ENCODE assay signal across 21 mouse cellular contexts in genomic region chr4:63930863-63931262, GRCm38 (mm10).
A peak's percentile ranks its signal among the peaks of the same experiment; 100 is the strongest.
DNase-seq lines count a peak whose midpoint lies in the region; ATAC-seq and TF ChIP-seq lines count a peak whose summit lies in the region.
"Had no signal": no experiment of that assay in that cellular context is flagged by ENCODE, and none has a peak within 500 bp of the region (broad histone marks: within the 10 kb centered on the region; RNA-seq: fewer than 3 reads in every experiment).

No protein-coding gene starts in this region.

- no peak for TF ChIP-seq EP300 in CH12.LX (IDR thresholded peaks at IDR 0.05; ENCODE audit: low read length)

- in situ Hi-C loops in CH12.LX (cut with MboI; ENCODE audit: low pct_ligation_motif_present, low pct_unique_long_range_greater_than_20kb, low sequenced_read_pairs): loop anchor here (10.0 to 25.0 kb wide), 2 partner anchors 186 to 519 kb away; partner anchors contain the start of genes Akna and Tnfsf15

- no peak for TF ChIP-seq CTCF in forebrain, postnatal 0 days (IDR thresholded peaks at IDR 0.05; ENCODE audit: low read depth)
- TF ChIP-seq CTCF in kidney, adult 2 months (conservative IDR thresholded peaks at IDR 0.05; ENCODE audit: insufficient read depth, insufficient read length, low read depth, low read length): no peak
- no peak for TF ChIP-seq CTCF in CH12.LX (conservative IDR thresholded peaks at IDR 0.05 in 1 of 2, IDR thresholded peaks at IDR 0.05 in 1 of 2; ENCODE audit: low read depth in 2 of 2, low read length in 2 of 2)

- peak; percentile 18; the same call in 1 of the 2 replicates for ATAC-seq in forebrain, postnatal 0 days
- no peak for ATAC-seq in forebrain, embryonic 11.5 days (replicated peaks; ENCODE audit: low FRiP score)
- ATAC-seq: activated CD4-positive, CD25-positive, alpha-beta regulatory T cell, adult 4 months; CD4-positive, CD25-positive, alpha-beta regulatory T cell, adult 4 months; Patski had no signal

- no peaks in the 10 kb centered on the region for H3K36me3 ChIP-seq in forebrain, postnatal 0 days (ENCODE audit: insufficient read depth)
- H3K36me3 ChIP-seq in forebrain, embryonic 11.5 days (ENCODE audit: control insufficient read depth, insufficient read depth, low read length): no peaks in the 10 kb centered on the region
- H3K36me3 ChIP-seq in kidney, adult 2 months (ENCODE audit: control insufficient read depth, insufficient read depth, low read length): no peaks in the 10 kb centered on the region
- H3K36me3 ChIP-seq in CH12.LX (replicated peaks in 1 of 2; ENCODE audit: control insufficient read depth in 1 of 2, insufficient read depth in 1 of 2, low read length in 1 of 2): peaks cover 17 to 28% of the 10 kb centered on the region in 2 experiments
- H3K36me3 ChIP-seq: G1E had no signal

- no peak overlapping the region for H3K4me2 ChIP-seq in forebrain, postnatal 0 days (ENCODE audit: low read depth)
- H3K4me2 ChIP-seq in forebrain, embryonic 11.5 days (ENCODE audit: low read depth, low read length, severe bottlenecking): no peak overlapping the region
- peak overlapping the region; percentile 83 for H3K4me2 ChIP-seq in CH12.LX (ENCODE audit: insufficient read depth, low read depth, poor library complexity, severe bottlenecking)

- no peak overlapping the region for H3K27ac ChIP-seq in forebrain, postnatal 0 days (ENCODE audit: low read depth, low read length)
- no peak overlapping the region for H3K27ac ChIP-seq in forebrain, embryonic 11.5 days (ENCODE audit: low read depth, low read length)
- no peak overlapping the region for H3K27ac ChIP-seq in kidney, adult 2 months (ENCODE audit: insufficient read depth, low read depth, low read length)
- peak overlapping the region; percentile 89 for H3K27ac ChIP-seq in CH12.LX (ENCODE audit: insufficient read depth, low read depth)

- no peaks in the 10 kb centered on the region for H3K4me1 ChIP-seq in forebrain, postnatal 0 days (ENCODE audit: insufficient read depth)
- H3K4me1 ChIP-seq in forebrain, embryonic 11.5 days (replicated peaks; ENCODE audit: control insufficient read depth, insufficient read depth, low read length): no peaks in the 10 kb centered on the region; the same call in 1 of the 2 replicates
- H3K4me1 ChIP-seq in kidney, adult 2 months (ENCODE audit: control insufficient read depth, insufficient read depth, low read length): no peaks in the 10 kb centered on the region
- peaks cover 7 to 25% of the 10 kb centered on the region in 2 experiments for H3K4me1 ChIP-seq in CH12.LX (ENCODE audit: control insufficient read depth in 1 of 2, insufficient read depth in 2 of 2)

- no peak for DNase-seq in forebrain, postnatal 0 days
- DNase-seq in forebrain, embryonic 11.5 days (ENCODE audit: low spot score): no peak
- DNase-seq in kidney, adult 2 months: peak; percentile 10
- DNase-seq in kidney, postnatal 14 days: no peak
- no peak for DNase-seq in CH12.LX (ENCODE audit: extremely low read depth)
- DNase-seq in urinary bladder, postnatal 36 days (ENCODE audit: low spot score in 2 of 2): no peak
- DNase-seq: adrenal gland, adult 2 months; adrenal gland, adult 8-10 months; adrenal gland, postnatal 10 days; adrenal gland, postnatal 14 days; adrenal gland, postnatal 25 days; adrenal gland, postnatal 36 days; B cell, adult 2 months; cerebellum, adult 11 months; cerebellum, adult 11-12 months; cerebellum, adult 18-20 months; cerebellum, adult 2 months had no signal

- no peaks in the 10 kb centered on the region for H3K27me3 ChIP-seq in forebrain, postnatal 0 days (ENCODE audit: insufficient read depth, low read length)
- no peaks in the 10 kb centered on the region for H3K27me3 ChIP-seq in forebrain, embryonic 11.5 days (ENCODE audit: control insufficient read depth, insufficient read depth, low read length)
- no peaks in the 10 kb centered on the region for H3K27me3 ChIP-seq in kidney, adult 2 months (replicated peaks; ENCODE audit: control insufficient read depth, insufficient read depth, low read length)
- H3K27me3 ChIP-seq in CH12.LX (replicated peaks): no peaks in the 10 kb centered on the region
- H3K27me3 ChIP-seq: Patski had no signal

- no peak overlapping the region for H3K9ac ChIP-seq in forebrain, postnatal 0 days
- H3K9ac ChIP-seq in forebrain, embryonic 11.5 days (ENCODE audit: low read length): no peak overlapping the region
- H3K9ac ChIP-seq in CH12.LX (ENCODE audit: insufficient read depth, low read depth): peak overlapping the region; percentile 97

- H3K79me2 ChIP-seq in CH12.LX (replicated peaks; ENCODE audit: control insufficient read depth, extremely low read depth, insufficient read depth, poor library complexity, severe bottlenecking): peaks cover 58% of the 10 kb centered on the region

- H3K4me3 ChIP-seq in forebrain, postnatal 0 days (ENCODE audit: low read depth, low read length): no peak overlapping the region
- no peak overlapping the region for H3K4me3 ChIP-seq in forebrain, embryonic 11.5 days (ENCODE audit: low read depth, low read length)
- H3K4me3 ChIP-seq in kidney, adult 2 months (ENCODE audit: insufficient read depth, low read depth, low read length): no peak overlapping the region
- peak overlapping the region; percentile 68 to 80 (median 76) for H3K4me3 ChIP-seq in CH12.LX (replicated peaks in 1 of 3; ENCODE audit: low read depth in 2 of 3, low read length in 2 of 3, poor library complexity in 1 of 3)

- WGBS in forebrain, postnatal 0 days: 91% methylated on average over 2 of the region's 2 CpGs
- WGBS in forebrain, embryonic 11.5 days: 92% methylated on average over 2 of the region's 2 CpGs
- WGBS in kidney, adult 2 months: 87% methylated on average over 2 of the region's 2 CpGs

- no peak for TF ChIP-seq RAD21 in CH12.LX (IDR thresholded peaks at IDR 0.05; ENCODE audit: low read depth, low read length)

- dilution Hi-C loops in CH12.LX (cut with MboI; ENCODE audit: extremely low pct_ligation_motif_present, extremely low pct_unique_long_range_greater_than_20kb, low sequenced_read_pairs): no loop called here

- no peak for TF ChIP-seq POLR2A in kidney, adult 2 months (IDR thresholded peaks at IDR 0.05; ENCODE audit: low read depth, low read length)
- TF ChIP-seq POLR2A in CH12.LX (IDR thresholded peaks at IDR 0.05; ENCODE audit: low read depth, low read length): no peak

- no peaks in the 10 kb centered on the region for H3K9me3 ChIP-seq in forebrain, postnatal 0 days (ENCODE audit: low read length)
- no peaks in the 10 kb centered on the region for H3K9me3 ChIP-seq in forebrain, embryonic 11.5 days (ENCODE audit: control insufficient read depth, low read length)
- H3K9me3 ChIP-seq in CH12.LX (replicated peaks; ENCODE audit: low read length): no peaks in the 10 kb centered on the region

TF ChIP-seq in CH12.LX, 34 proteins besides CTCF, POLR2A, EP300 and RAD21:
- TF ChIP-seq MXI1 (IDR thresholded peaks at IDR 0.05; ENCODE audit: low read depth, low read length) (peak; percentile 52; the same call in 1 of the 2 replicates), PAX5 (IDR thresholded peaks at IDR 0.05; ENCODE audit: low read length) (no peak), ELF1 (IDR thresholded peaks at IDR 0.05; ENCODE audit: low read depth, low read length) (no peak), CHD2 (IDR thresholded peaks at IDR 0.05; ENCODE audit: low read length) (0 out of 2 replicates have a peak, but pooled peaks have one; percentile 30), MAX (IDR thresholded peaks at IDR 0.05; ENCODE audit: low read length) (peak; percentile 54; the same call in 1 of the 2 replicates), TCF12 (IDR thresholded peaks at IDR 0.05; ENCODE audit: low read depth, low read length) (no peak), UBTF (IDR thresholded peaks at IDR 0.05; ENCODE audit: low read depth, low read length) (no peak), TBP (conservative IDR thresholded peaks at IDR 0.05; ENCODE audit: low read depth, low read length) (no peak), SMC3 (IDR thresholded peaks at IDR 0.05; ENCODE audit: low read depth, low read length) (no peak), NRF1 (IDR thresholded peaks at IDR 0.05; ENCODE audit: low read depth, low read length) (0 out of 2 replicates have a peak, but pooled peaks have one; percentile 10), SIN3A (IDR thresholded peaks at IDR 0.05; ENCODE audit: low read length) (peak; percentile 18; the same call in 1 of the 2 replicates), KAT2A (IDR thresholded peaks at IDR 0.05; ENCODE audit: insufficient replicate concordance, low read length) (0 out of 2 replicates have a peak, but pooled peaks have one; percentile 16), CHD1 (IDR thresholded peaks at IDR 0.05; ENCODE audit: low read depth, low read length) (peak; percentile 67; the same call in 1 of the 2 replicates), ZNF384 (IDR thresholded peaks at IDR 0.05; ENCODE audit: low read depth, low read length) (peak; percentile 50), ZMIZ1 (IDR thresholded peaks at IDR 0.05; ENCODE audit: low read depth, low read length) (0 out of 2 replicates have a peak, but pooled peaks have one; percentile 59)

Comparison
In these comparisons a context has a peak if more than half of its experiments do, and no peak if none do; other contexts are left out.
1. H3K4me3 ChIP-seq: peak in CH12.LX (3 of 3); none in forebrain, postnatal 0 days (single experiment), forebrain, embryonic 11.5 days (single experiment) and kidney, adult 2 months (single experiment).